Mouse (Mus musculus) ES-CJ7 (cell line): ENCODE data around the gene Rxra.

ENCODE experiments used
- DNase-seq: peaks from one replicate; pipeline ENCODE4 v3.0.0; 2011; ENCODE audit warnings: low read depth, low spot score

Gene Rxra

GRCm38 (mm10) chr2:27702904-27703666 lies 26.8 kb downstream of the Rxra start:
- no peak for DNase-seq

GRCm38 (mm10) chr2:27703852-27704640 lies 27.8 kb downstream of the Rxra start:
- DNase-seq, result no peak

GRCm38 (mm10) chr2:27704641-27705040 lies 28.4 kb downstream of the Rxra start:
- DNase-seq, result no peak

- DNase-seq, result no peak
These were observed 34.7 kb downstream of the Rxra start for GRCm38 (mm10) chr2:27710871-27711382.

- DNase-seq, result no peak
These were observed 36.4 kb downstream of the Rxra start for GRCm38 (mm10) chr2:27712626-27713025.

- no peak for DNase-seq
These were observed 37.1 kb downstream of the Rxra start for GRCm38 (mm10) chr2:27713378-27713777.

- DNase-seq, result no peak
These were observed 37.9 kb downstream of the Rxra start for GRCm38 (mm10) chr2:27714131-27714530.

- no peak for DNase-seq
These were observed 39.0 kb downstream of the Rxra start for GRCm38 (mm10) chr2:27715221-27715620.

- no peak for DNase-seq
These were observed 40.1 kb downstream of the Rxra start for GRCm38 (mm10) chr2:27716339-27716738.

GRCm38 (mm10) chr2:27718191-27718590 lies 42.0 kb downstream of the Rxra start:
- DNase-seq, result no peak

- peak; percentile 6 for DNase-seq
These were observed 43.4 kb downstream of the Rxra start for GRCm38 (mm10) chr2:27719601-27720000.

GRCm38 (mm10) chr2:27721611-27722010 lies 45.4 kb downstream of the Rxra start:
- no peak for DNase-seq

- no peak for DNase-seq
These were observed 48.6 kb downstream of the Rxra start for GRCm38 (mm10) chr2:27724729-27725316.

- DNase-seq, result no peak
These were observed 52.0 kb downstream of the Rxra start for GRCm38 (mm10) chr2:27727994-27728854.

GRCm38 (mm10) chr2:27729009-27729408 lies 52.8 kb downstream of the Rxra start:
- DNase-seq, result no peak

GRCm38 (mm10) chr2:27730002-27730905 lies 54.0 kb downstream of the Rxra start:
- peak; percentile 27 for DNase-seq

- DNase-seq, result no peak
These were observed 56.8 kb downstream of the Rxra start for GRCm38 (mm10) chr2:27733021-27733420.

GRCm38 (mm10) chr2:27734328-27734727 lies 58.1 kb downstream of the Rxra start:
- no peak for DNase-seq

GRCm38 (mm10) chr2:27734800-27735199 lies 58.6 kb downstream of the Rxra start:
- no peak for DNase-seq

- no peak for DNase-seq
These were observed 60.6 kb downstream of the Rxra start for GRCm38 (mm10) chr2:27736802-27737201.
